Comparison of ENCODE assay signal across 16 mouse cellular contexts in the genomic region with DNA sequence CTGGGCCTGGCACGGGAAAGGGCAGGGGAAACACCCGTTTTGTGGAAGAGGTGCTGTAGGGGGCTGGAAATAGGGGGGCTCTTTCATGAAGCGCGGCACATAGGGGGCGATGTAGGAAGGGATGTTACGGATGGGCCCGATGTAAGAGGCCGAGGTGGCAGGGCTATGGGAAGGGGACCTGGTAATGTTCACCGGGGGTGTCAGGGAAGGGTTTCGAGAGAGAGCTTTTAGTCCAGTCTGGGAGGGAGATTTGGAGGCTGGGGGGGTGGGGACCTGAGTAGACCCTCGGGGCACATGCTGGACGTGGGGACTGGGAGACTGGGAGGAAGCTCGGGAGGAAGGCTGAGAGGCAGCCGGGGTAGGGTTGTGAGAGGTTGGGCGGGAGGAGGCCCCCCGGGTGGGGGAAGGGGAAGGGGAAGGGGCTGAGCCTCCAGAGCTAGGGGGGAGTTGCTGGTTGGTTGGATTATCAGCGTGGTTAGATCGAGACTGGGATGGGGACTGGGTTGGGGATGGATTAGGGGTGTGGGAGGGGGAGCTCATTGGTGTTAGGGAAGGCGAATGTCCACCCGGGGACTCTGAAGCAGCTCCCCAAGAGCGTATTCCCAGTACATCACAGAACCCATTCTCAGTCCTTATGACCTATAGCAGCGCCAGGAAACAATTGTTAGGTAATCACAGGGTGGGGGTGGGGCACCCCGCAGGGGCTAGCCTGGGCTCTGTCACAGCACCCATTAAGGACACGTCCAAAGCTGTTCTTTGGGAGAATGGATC. TPM values are rescaled to one million over a fixed set of nuclear protein-coding genes. Genes with fewer than 3 reads are reported as not detected.
"Had no signal": no experiment of that assay in that cellular context is flagged by ENCODE, and none has a peak within 500 bp of the region (broad histone marks: within the 10 kb centered on the region; RNA-seq: fewer than 3 reads in every experiment).

No protein-coding gene starts in this region.

- H3K27me3 ChIP-seq: limb, embryonic 13.5 days had no signal

- H3K4me1 ChIP-seq: limb, embryonic 13.5 days had no signal

- ATAC-seq: liver, postnatal 0 days; lung, postnatal 0 days had no signal

- H3K27ac ChIP-seq: kidney, postnatal 0 days; layer of hippocampus, adult 2 months; limb, embryonic 10.5 days; limb, embryonic 13.5 days; liver, embryonic 14.5 days; macrophage had no signal

- H3K4me2 ChIP-seq: limb, embryonic 13.5 days; lung, embryonic 14.5 days had no signal

- H3K9me3 ChIP-seq: limb, embryonic 10.5 days; limb, embryonic 13.5 days had no signal

- H3K9ac ChIP-seq: limb, embryonic 13.5 days; liver, embryonic 14.5 days; liver, postnatal 0 days; lung, embryonic 14.5 days had no signal

- H3K4me3 ChIP-seq: layer of hippocampus, adult 2 months; limb, embryonic 10.5 days; limb, embryonic 13.5 days had no signal

- DNase-seq: kidney, adult 2 months; layer of hippocampus, adult 9-11 months; liver; liver, postnatal 0 days; lung, embryonic 14.5 days; midbrain, embryonic 14.5 days; thymus, postnatal 25 days had no signal

RNA-seq across cellular contexts. Expression of gene Cygb, which starts 26.4 kb away (rescaled TPM):
- total RNA-seq: megakaryocyte, adult 5-6 weeks had no signal
- polyA plus RNA-seq: macrophage had no signal

RNA-seq across cellular contexts. Expression of gene Prcd, which starts 27.2 kb away (rescaled TPM):
- total RNA-seq: megakaryocyte, adult 5-6 weeks; midbrain, postnatal 0 days had no signal
- polyA plus RNA-seq: macrophage had no signal
